Mouse (Mus musculus) urinary bladder, postnatal 36 days (tissue): ENCODE results near the gene Ift80.
"Not testable (repeated sequence)": the region's sequence is repeated elsewhere in the genome, so short reads cannot be mapped to it uniquely, and the experiment has no call there.

ENCODE experiments used
- DNase-seq, 2 experiments: peaks; one replicate each; pipeline ENCODE4 v3.0.0; 2022; ENCODE audit warnings: low spot score in 2 of 2, mixed read lengths in 1 of 2

Ift80 gene

DNA sequence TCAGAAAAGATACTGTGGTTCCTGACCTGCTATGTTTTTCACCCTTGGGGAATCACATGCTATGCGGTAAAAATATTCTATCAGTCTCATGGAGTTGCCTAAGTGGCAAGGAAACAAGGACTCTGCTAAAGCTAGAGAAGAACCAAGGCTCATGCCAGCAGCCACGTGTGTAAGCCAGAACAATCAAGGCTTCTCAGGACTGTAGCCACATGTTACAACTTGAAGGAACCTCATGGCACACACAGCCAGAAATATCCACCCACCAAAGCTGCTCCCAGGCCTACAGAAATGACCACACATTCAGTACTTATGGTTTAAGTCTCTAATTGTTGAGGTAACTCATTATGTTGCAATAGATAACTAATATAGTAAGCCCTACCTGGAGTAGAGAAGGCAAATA is 17.8 kb downstream of the Ift80 start:
- DNase-seq: no peak

- peak in 1 of 2 experiments; percentile 2 for DNase-seq
Observed at GRCm38 (mm10) chr3:68980898-68981297, 23.5 kb downstream of the Ift80 start.

DNA sequence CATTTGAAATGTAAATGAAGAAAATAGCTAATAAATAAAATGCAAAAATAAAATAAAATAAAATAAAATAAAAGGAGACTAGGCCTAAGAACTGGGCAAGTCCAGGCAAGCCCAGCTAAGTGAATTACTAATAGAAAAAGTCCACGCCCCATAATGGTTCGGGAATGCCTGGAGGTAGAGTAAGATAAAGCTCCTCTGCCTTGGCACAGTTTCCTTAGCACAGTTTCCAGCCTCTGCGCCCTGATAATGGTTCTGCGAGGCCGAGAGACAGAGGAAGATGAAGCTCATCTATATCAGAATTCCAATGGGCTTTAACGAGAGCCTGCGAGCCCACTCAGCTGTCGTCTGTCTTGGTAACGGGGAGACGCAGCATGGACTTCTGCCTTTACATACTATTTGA is 25.2 kb downstream of the Ift80 start:
- DNase-seq: no peak

DNA sequence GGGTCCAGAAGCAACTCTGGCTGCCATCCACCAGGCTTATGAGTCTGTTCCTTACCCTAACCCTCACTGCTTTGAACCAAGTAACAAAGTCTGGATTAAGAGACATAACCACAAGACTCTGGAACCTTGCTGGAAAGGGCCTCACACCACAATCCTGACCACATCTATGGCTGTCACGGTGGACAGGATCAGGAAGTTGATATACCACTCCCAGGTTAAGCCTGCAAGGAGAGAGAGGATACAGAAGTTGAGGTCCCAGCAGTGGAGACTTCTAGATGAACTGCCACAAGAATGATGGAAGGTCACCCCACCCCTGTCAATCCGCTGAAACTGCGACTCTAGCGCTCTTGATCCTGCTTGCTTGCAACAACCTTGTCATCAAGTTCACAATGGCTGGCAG is 26.7 kb downstream of the Ift80 start:
- DNase-seq: no peak

GRCm38 (mm10) chr3:68975533-68976490 is 28.6 kb downstream of the Ift80 start:
- no peak for DNase-seq

GRCm38 (mm10) chr3:68974639-68975532 is 29.5 kb downstream of the Ift80 start:
- DNase-seq: no peak

DNA sequence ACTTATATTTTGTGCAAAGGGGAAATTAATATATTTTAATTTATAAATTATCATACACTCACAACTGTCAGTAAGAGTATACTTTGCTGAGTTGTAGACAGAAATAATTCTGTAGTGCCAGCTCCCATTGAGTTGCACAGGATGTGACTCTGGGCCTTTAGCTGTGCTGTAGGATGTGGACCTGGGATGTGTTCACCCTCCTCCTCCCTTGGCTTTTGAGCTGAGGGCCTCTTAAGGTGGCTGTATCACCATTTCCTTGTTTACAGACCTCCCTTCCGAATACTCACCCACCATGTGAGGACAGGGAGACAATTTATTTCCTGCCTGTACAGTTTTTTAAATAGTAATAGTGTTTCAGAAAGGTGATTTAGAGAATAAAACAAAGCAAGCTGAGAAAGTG is 30.8 kb downstream of the Ift80 start:
- no peak for DNase-seq

- DNase-seq: no peak
Observed at GRCm38 (mm10) chr3:68969091-68969590, 35.2 kb downstream of the Ift80 start.

DNA sequence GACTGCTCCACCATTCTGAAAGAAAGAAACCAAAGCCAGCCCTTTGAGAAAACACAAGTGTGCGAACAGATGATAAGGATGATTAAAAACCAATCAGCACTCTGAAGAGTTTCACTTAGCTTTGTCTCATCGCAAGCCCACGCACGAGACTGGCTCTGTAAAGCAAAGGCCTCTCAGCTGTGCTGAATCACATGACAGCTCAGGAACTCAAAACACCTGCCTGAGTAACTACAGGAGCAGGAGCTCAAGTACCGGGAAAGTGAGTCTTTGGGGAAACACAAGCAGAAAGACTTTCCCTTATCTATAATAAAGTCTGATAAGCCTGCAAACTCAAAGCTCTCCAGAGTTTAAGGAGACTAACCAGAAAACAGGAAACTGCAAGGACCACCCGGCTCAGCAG is 37.0 kb downstream of the Ift80 start:
- no peak for DNase-seq

GRCm38 (mm10) chr3:68966527-68967285 is 37.7 kb downstream of the Ift80 start:
- no peak for DNase-seq

GRCm38 (mm10) chr3:68964682-68965081 is 39.7 kb downstream of the Ift80 start:
- DNase-seq: no peak

- no peak for DNase-seq
Observed at GRCm38 (mm10) chr3:68957413-68957812, 47.0 kb downstream of the Ift80 start.

DNA sequence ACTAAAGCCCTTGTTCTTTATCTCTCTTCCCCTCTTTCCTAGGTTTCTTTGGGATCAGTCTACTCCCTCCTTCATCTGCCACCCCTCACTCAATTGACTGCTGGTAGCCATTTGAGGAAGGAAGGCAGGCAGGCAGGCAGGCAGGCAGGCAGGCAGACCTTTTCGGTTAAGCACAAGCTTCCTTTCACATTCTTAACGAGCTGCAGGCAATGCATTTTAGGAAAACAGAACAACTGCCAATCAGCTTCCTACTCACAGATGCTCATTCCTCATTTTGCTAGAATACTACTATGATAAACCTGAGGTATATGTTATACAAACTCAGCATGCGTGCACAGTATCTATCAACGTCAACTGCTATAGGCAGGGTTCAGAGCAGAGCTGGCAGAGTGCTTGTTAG is 47.9 kb downstream of the Ift80 start:
- no peak for DNase-seq

GRCm38 (mm10) chr3:68954487-68954886 is 49.9 kb downstream of the Ift80 start:
- no peak for DNase-seq

- DNase-seq: no peak
Observed at GRCm38 (mm10) chr3:68952707-68953106, 51.7 kb downstream of the Ift80 start.

GRCm38 (mm10) chr3:68951971-68952370 is 52.4 kb downstream of the Ift80 start:
- DNase-seq: not testable (repeated sequence)

DNA sequence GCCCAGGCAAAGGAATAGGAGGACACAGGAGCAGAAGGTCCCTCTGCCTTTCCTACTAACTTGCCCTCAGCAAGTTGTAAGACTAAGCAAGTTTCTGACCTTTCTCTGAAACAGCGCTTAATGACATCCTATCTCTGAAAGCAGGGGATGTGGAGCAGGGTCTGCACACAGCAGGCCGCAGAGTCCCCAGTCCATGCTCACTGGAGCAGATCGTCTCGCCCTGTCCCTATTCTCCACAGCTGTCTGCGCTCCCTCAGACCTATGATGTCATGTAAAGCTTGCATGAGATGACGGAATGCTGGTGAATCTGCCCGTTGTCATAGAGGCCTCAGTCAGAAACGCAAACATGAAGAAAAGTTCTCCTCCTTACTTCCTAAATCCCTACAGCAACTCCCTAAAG is 55.0 kb downstream of the Ift80 start:
- DNase-seq: no peak

GRCm38 (mm10) chr3:68948918-68949317 is 55.5 kb downstream of the Ift80 start:
- no peak for DNase-seq

GRCm38 (mm10) chr3:68941867-68942266 is 62.5 kb downstream of the Ift80 start:
- no peak for DNase-seq

- no peak for DNase-seq
Observed at GRCm38 (mm10) chr3:68940311-68940710, 64.1 kb downstream of the Ift80 start.

- DNase-seq: no peak
Observed at GRCm38 (mm10) chr3:68939312-68939711, 65.1 kb downstream of the Ift80 start.

DNA sequence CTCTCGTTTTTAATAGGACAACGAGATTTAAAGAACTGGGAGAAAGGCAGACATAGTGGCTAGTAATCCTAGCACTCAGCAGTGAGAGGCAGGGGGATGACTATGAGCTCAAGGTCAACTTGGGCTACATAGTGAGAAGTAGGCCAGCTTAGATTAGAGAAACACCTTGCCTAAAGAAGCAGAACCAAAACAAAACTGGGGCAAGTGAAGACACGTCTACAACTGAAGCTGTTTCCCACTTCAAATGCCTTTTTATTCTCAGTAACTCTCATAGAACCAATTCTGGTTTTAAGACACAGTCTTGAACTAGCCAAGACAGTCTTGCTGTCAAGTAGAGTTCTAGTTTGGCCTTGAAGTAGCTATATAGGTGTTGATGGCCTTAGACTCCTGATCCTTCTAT is 67.7 kb downstream of the Ift80 start:
- no peak for DNase-seq
